Mouse (Mus musculus) cerebellum, adult 2 months (tissue): ENCODE results near the gene Fam229b.

Experiments
- CTCF ChIP-seq: fragments of 200-500 bp; IDR thresholded peaks from 2 replicates; pipeline ENCODE4 v1.5.1; 2011; ENCODE audit warnings: low read depth, mild to moderate bottlenecking, control low read depth, low read length, moderate library complexity, borderline replicate concordance; ENCODE audit not compliant: insufficient read depth
- POLR2A ChIP-seq: fragments of 200-500 bp; IDR thresholded peaks from 2 replicates; pipeline ENCODE4 v1.6.1; 2011; ENCODE audit warnings: low read length, control low read depth, borderline replicate concordance; ENCODE audit not compliant: insufficient read depth

GRCm38 (mm10) chr10:39106935-39107334, 26.8 kb downstream of the Fam229b start:
- TF ChIP-seq CTCF (no peak), POLR2A (no peak)
